Mouse (Mus musculus): Measurements from ENCODE around the gene Lrrc32.

The Lrrc32 gene

GRCm38 (mm10) chr7:98488398-98489130, 519 bp upstream of the Lrrc32 start:
- no peak for DNase-seq (ENCODE audit: low spot score)

GRCm38 (mm10) chr7:98489623-98490084, 571 bp downstream of the Lrrc32 start:
- peak; percentile 25 for DNase-seq (ENCODE audit: low spot score)

GRCm38 (mm10) chr7:98490328-98490727, 1.2 kb downstream of the Lrrc32 start:
- DNase-seq (ENCODE audit: low spot score): no peak

GRCm38 (mm10) chr7:98490911-98491310, 1.8 kb downstream of the Lrrc32 start:
- no peak for DNase-seq (ENCODE audit: low spot score)

GRCm38 (mm10) chr7:98491451-98492200, 2.5 kb downstream of the Lrrc32 start:
- no peak for DNase-seq (ENCODE audit: low spot score)

- DNase-seq (ENCODE audit: low spot score): no peak
Measured at GRCm38 (mm10) chr7:98492331-98492730, 3.2 kb downstream of the Lrrc32 start.

- no peak for DNase-seq (ENCODE audit: low spot score)
Measured at GRCm38 (mm10) chr7:98493307-98493706, 4.2 kb downstream of the Lrrc32 start.

GRCm38 (mm10) chr7:98493901-98494480, 4.9 kb downstream of the Lrrc32 start:
- no peak for DNase-seq (ENCODE audit: low spot score)

- no peak for DNase-seq (ENCODE audit: low spot score)
Measured at GRCm38 (mm10) chr7:98495591-98495990, 6.5 kb downstream of the Lrrc32 start.

- no peak for DNase-seq (ENCODE audit: low spot score)
Measured at GRCm38 (mm10) chr7:98497451-98497850, 8.4 kb downstream of the Lrrc32 start.

GRCm38 (mm10) chr7:98498101-98498500, 9.0 kb downstream of the Lrrc32 start:
- no peak for DNase-seq (ENCODE audit: low spot score)

- DNase-seq (ENCODE audit: low spot score): no peak
Measured at GRCm38 (mm10) chr7:98498656-98499560, 9.8 kb downstream of the Lrrc32 start.

- DNase-seq (ENCODE audit: low spot score): no peak
Measured at GRCm38 (mm10) chr7:98499561-98500292, 10.6 kb downstream of the Lrrc32 start.

- DNase-seq (ENCODE audit: low spot score): no peak
Measured at GRCm38 (mm10) chr7:98500470-98500869, 11.4 kb downstream of the Lrrc32 start.

- no peak for DNase-seq (ENCODE audit: low spot score)
Measured at GRCm38 (mm10) chr7:98501078-98501477, 12.0 kb downstream of the Lrrc32 start.

- DNase-seq (ENCODE audit: low spot score): no peak
Measured at GRCm38 (mm10) chr7:98502921-98503320, 13.8 kb downstream of the Lrrc32 start.

- no peak for DNase-seq (ENCODE audit: low spot score)
Measured at GRCm38 (mm10) chr7:98503951-98504647, 15.0 kb downstream of the Lrrc32 start.

- DNase-seq (ENCODE audit: low spot score): no peak
Measured at GRCm38 (mm10) chr7:98504726-98505314, 15.7 kb downstream of the Lrrc32 start.

- no peak for DNase-seq (ENCODE audit: low spot score)
Measured at GRCm38 (mm10) chr7:98505664-98506063, 16.6 kb downstream of the Lrrc32 start.
